22 mouse cellular contexts compared by ENCODE assay signal in genomic region chr5:51471614-51472013, GRCm38 (mm10).
A peak's percentile ranks its signal among the peaks of the same experiment; 100 is the strongest.
DNase-seq lines count a peak whose midpoint lies in the region; ATAC-seq and TF ChIP-seq lines count a peak whose summit lies in the region.
"Had no signal": no experiment of that assay in that cellular context is flagged by ENCODE, and none has a peak within 500 bp of the region (broad histone marks: within the 10 kb centered on the region; RNA-seq: fewer than 3 reads in every experiment).

No protein-coding gene starts in this region.

- no peak overlapping the region for H3K27ac ChIP-seq in midbrain, embryonic 11.5 days (ENCODE audit: low read depth, low read length)
- H3K27ac ChIP-seq in midbrain, embryonic 15.5 days, result no peak overlapping the region
- H3K27ac ChIP-seq in forebrain, embryonic 12.5 days, result no peak overlapping the region
- H3K27ac ChIP-seq: heart, embryonic 15.5 days had no signal

- H3K4me2 ChIP-seq in midbrain, embryonic 11.5 days, result no peak overlapping the region
- H3K4me2 ChIP-seq in midbrain, embryonic 15.5 days, result no peak overlapping the region
- no peak overlapping the region for H3K4me2 ChIP-seq in forebrain, embryonic 12.5 days
- H3K4me2 ChIP-seq: heart, embryonic 15.5 days; liver, embryonic 11.5 days had no signal

- no peak overlapping the region for H3K4me3 ChIP-seq in midbrain, embryonic 11.5 days (ENCODE audit: low read depth, low read length)
- H3K4me3 ChIP-seq in midbrain, embryonic 15.5 days, result no peak overlapping the region
- no peak overlapping the region for H3K4me3 ChIP-seq in forebrain, embryonic 12.5 days (replicated peaks)
- H3K4me3 ChIP-seq: heart, embryonic 15.5 days had no signal

- H3K4me1 ChIP-seq in midbrain, embryonic 11.5 days (ENCODE audit: control insufficient read depth, insufficient read depth, low read length), result no peaks in the 10 kb centered on the region
- no peaks in the 10 kb centered on the region for H3K4me1 ChIP-seq in midbrain, embryonic 15.5 days
- H3K4me1 ChIP-seq in forebrain, embryonic 12.5 days, result no peaks in the 10 kb centered on the region

- no peaks in the 10 kb centered on the region for H3K27me3 ChIP-seq in midbrain, embryonic 11.5 days (ENCODE audit: control insufficient read depth, insufficient read depth, low read length)
- no peaks in the 10 kb centered on the region for H3K27me3 ChIP-seq in midbrain, embryonic 15.5 days (replicated peaks)
- H3K27me3 ChIP-seq in forebrain, embryonic 12.5 days, result no peaks in the 10 kb centered on the region
- H3K27me3 ChIP-seq: heart, embryonic 15.5 days had no signal

- H3K9ac ChIP-seq in midbrain, embryonic 11.5 days (ENCODE audit: low read length), result no peak overlapping the region
- H3K9ac ChIP-seq in midbrain, embryonic 15.5 days, result no peak overlapping the region
- no peak overlapping the region for H3K9ac ChIP-seq in forebrain, embryonic 12.5 days
- H3K9ac ChIP-seq: heart, embryonic 15.5 days; liver, postnatal 0 days had no signal

- TF ChIP-seq CTCF in brain, embryonic 14.5 days (IDR thresholded peaks at IDR 0.05; ENCODE audit: borderline replicate concordance, extremely low read depth, insufficient read depth, insufficient read length), result no peak

- no peaks in the 10 kb centered on the region for H3K36me3 ChIP-seq in midbrain, embryonic 11.5 days (ENCODE audit: control insufficient read depth, insufficient read depth, low read length)
- 0 out of 2 replicates have a peak, but pooled peaks cover 6% of the 10 kb centered on the region for H3K36me3 ChIP-seq in midbrain, embryonic 15.5 days (replicated peaks)
- H3K36me3 ChIP-seq in forebrain, embryonic 12.5 days (replicated peaks), result no peaks in the 10 kb centered on the region

- H3K9me3 ChIP-seq in midbrain, embryonic 11.5 days (ENCODE audit: control insufficient read depth, low read length), result no peaks in the 10 kb centered on the region
- no peaks in the 10 kb centered on the region for H3K9me3 ChIP-seq in midbrain, embryonic 15.5 days
- H3K9me3 ChIP-seq in forebrain, embryonic 12.5 days, result no peaks in the 10 kb centered on the region
- H3K9me3 ChIP-seq: heart, embryonic 15.5 days had no signal

- ATAC-seq in midbrain, embryonic 11.5 days (ENCODE audit: low FRiP score), result no peak
- no peak for ATAC-seq in midbrain, embryonic 15.5 days (replicated peaks)
- ATAC-seq in forebrain, embryonic 12.5 days (ENCODE audit: low FRiP score), result no peak
- ATAC-seq: activated CD4-positive, CD25-positive, alpha-beta regulatory T cell, adult 4 months; inflammation-experienced regulatory T-cells, adult 6 months; liver, postnatal 0 days; lung, postnatal 0 days had no signal

- no peak for TF ChIP-seq POLR2A in brain, embryonic 14.5 days (IDR thresholded peaks at IDR 0.05; ENCODE audit: borderline replicate concordance, extremely low read depth, insufficient read depth, insufficient read length, poor library complexity, severe bottlenecking)

- WGBS in midbrain, embryonic 11.5 days, result 77% methylated on average over 4 of the region's 4 CpGs
- 55% methylated on average over 4 of the region's 4 CpGs for WGBS in midbrain, embryonic 15.5 days
- WGBS in forebrain, embryonic 12.5 days, result 87% methylated on average over 4 of the region's 4 CpGs

- peak; percentile 23 for DNase-seq in embryo, embryonic 10 days (ENCODE audit: low spot score)
- no peak for DNase-seq in embryo, embryonic 9.5 days (ENCODE audit: extremely low spot score)
- peak; percentile 66 for DNase-seq in midbrain, embryonic 11.5 days (ENCODE audit: low spot score, missing footprints)
- DNase-seq in brain, embryonic 14.5 days (ENCODE audit: low read depth), result peak; percentile 13
- DNase-seq in mesoderm, embryonic 11.5 days (ENCODE audit: low read depth, low spot score), result peak; percentile 41
- DNase-seq: adrenal gland, adult 8-10 months; cerebellum, adult 18-20 months; cerebellum, postnatal 14 days; heart, postnatal 36 days; kidney, adult 18-20 months; layer of hippocampus, adult 9-11 months; left cerebral cortex, postnatal 4 days; liver, postnatal 0 days; thymus, adult 18-20 months; thymus, postnatal 36 days had no signal
